ENCODE assay signal across 12 mouse cellular contexts in genomic region chr4:138101795-138102194, GRCm38 (mm10).
"Had no signal": no experiment of that assay in that cellular context is flagged by ENCODE, and none has a peak within 500 bp of the region (broad histone marks: within the 10 kb centered on the region; RNA-seq: fewer than 3 reads in every experiment).

No protein-coding gene starts in this region.

- H3K4me3 ChIP-seq: kidney, embryonic 15.5 days; limb, embryonic 13.5 days; midbrain, embryonic 12.5 days; myocyte; neural tube, embryonic 15.5 days had no signal

- H3K9ac ChIP-seq: kidney, embryonic 15.5 days; limb, embryonic 13.5 days; liver, embryonic 14.5 days; midbrain, embryonic 12.5 days; neural tube, embryonic 15.5 days had no signal

- H3K27me3 ChIP-seq: kidney, embryonic 15.5 days; limb, embryonic 13.5 days; midbrain, embryonic 12.5 days; neural tube, embryonic 15.5 days had no signal

- H3K4me1 ChIP-seq: kidney, embryonic 15.5 days; limb, embryonic 13.5 days; midbrain, embryonic 12.5 days; neural tube, embryonic 15.5 days had no signal

- H3K4me2 ChIP-seq: kidney, embryonic 15.5 days; limb, embryonic 13.5 days; midbrain, embryonic 12.5 days; neural tube, embryonic 15.5 days had no signal

- H3K9me3 ChIP-seq: kidney, embryonic 15.5 days; limb, embryonic 13.5 days; midbrain, embryonic 12.5 days; neural tube, embryonic 15.5 days had no signal

- DNase-seq: kidney, postnatal 14 days; left cerebral cortex, postnatal 4 days; lung, adult 18-20 months; lung, postnatal 4 days; right cerebral cortex, postnatal 14 days; thymus, postnatal 36 days had no signal

- H3K27ac ChIP-seq: kidney, embryonic 15.5 days; limb, embryonic 13.5 days; liver, embryonic 14.5 days; midbrain, embryonic 12.5 days; neural tube, embryonic 15.5 days had no signal
